Mouse (Mus musculus) neural tube, embryonic 14.5 days (tissue): Measurements from ENCODE around the gene Sncg. TPM values are rescaled to one million over a fixed set of nuclear protein-coding genes. Genes with fewer than 3 reads are reported as not detected.
A peak's percentile ranks its signal among the peaks of the same experiment; 100 is the strongest.

Experiments
- ATAC-seq: fragments of 200-750 bp; cut with Nextera tagmentation; 2 replicates; pipeline ENCODE4 v1.8.0; 2017; ENCODE audit warnings: low read depth, mild to moderate bottlenecking, moderate TSS enrichment, moderate library complexity
- H3K27ac ChIP-seq: fragments of 300-500 bp; sonication (generic); 2 replicates; pipeline ENCODE4 v1.5.1; 2014; ENCODE audit warnings: low read depth, mild to moderate bottlenecking, control low read depth, low read length, moderate library complexity, mixed read lengths
- H3K27me3 ChIP-seq: fragments of 300-500 bp; sonication (generic); 2 replicates; pipeline ENCODE4 v1.6.1; 2014; ENCODE audit warnings: low read length; ENCODE audit not compliant: control insufficient read depth, insufficient read depth
- H3K36me3 ChIP-seq: fragments of 300-500 bp; sonication (generic); 2 replicates; pipeline ENCODE4 v1.6.1; 2014; ENCODE audit warnings: low read length, mixed read lengths; ENCODE audit not compliant: control insufficient read depth, insufficient read depth
- H3K4me1 ChIP-seq: fragments of 300-500 bp; sonication (generic); 2 replicates; pipeline ENCODE4 v1.6.1; 2014; ENCODE audit warnings: low read length; ENCODE audit not compliant: control insufficient read depth, insufficient read depth
- H3K4me2 ChIP-seq: fragments of 300-500 bp; sonication (generic); 2 replicates; pipeline ENCODE4 v1.6.1; 2014; ENCODE audit warnings: mild to moderate bottlenecking, low read depth, low read length, control low read depth
- H3K4me3 ChIP-seq: fragments of 300-500 bp; sonication (generic); 2 replicates; pipeline ENCODE4 v1.5.1; 2014; ENCODE audit warnings: low read depth, low read length, control low read depth, mixed read lengths
- H3K9ac ChIP-seq: fragments of 300-500 bp; sonication (generic); replicated peaks from 2 replicates; pipeline ENCODE4 v1.6.1; 2014; ENCODE audit warnings: low read depth, mild to moderate bottlenecking, control low read depth, low read length, mixed read lengths
- H3K9me3 ChIP-seq: fragments of 300-500 bp; sonication (generic); 2 replicates; pipeline ENCODE4 v1.6.1; 2016; ENCODE audit warnings: low read length; ENCODE audit not compliant: control insufficient read depth
- WGBS: fragments of 180-500 bp; shearing (Covaris S2); extraction: QIAGEN DNeasy Blood & Tissue Kit; methylation state at CpG from one replicate; pipeline ENCODE4 v1.1.7; 2014; 5-methylcytosine and 5-hydroxymethylcytosine counted together
- polyA plus RNA-seq: library from polyadenylated mRNA; unstranded; fragments of >200 nt; fragmentation: Nextera tagmentation; extraction: Ambion mirVana; gene quantifications from 2 replicates; pipeline ENCODE4 v1.2.1, GENCODE M21; 2014

The Sncg gene
- polyA plus RNA-seq, 1 experiment from 2014 or later = 279 TPM

DNA sequence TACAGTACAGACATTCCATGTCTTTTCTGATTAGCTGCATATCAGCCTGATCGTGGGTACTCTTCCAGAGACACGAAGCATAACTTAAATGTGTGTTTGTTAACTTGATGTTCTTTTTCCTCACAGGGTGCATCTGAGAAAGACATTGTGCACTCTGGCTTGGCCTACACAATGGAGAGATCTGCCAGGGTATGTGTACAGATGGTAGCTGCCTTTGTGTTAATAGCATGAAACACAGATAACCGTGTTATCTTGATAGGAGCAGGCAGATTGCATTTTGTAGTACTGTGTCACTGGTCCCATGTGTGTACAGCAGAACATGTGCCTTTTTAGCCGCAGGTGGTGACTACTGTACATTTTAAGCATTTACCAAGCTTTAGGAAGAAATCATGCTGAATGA, 32.6 kb downstream of the Sncg start:
- Histone ChIP-seq H3K9ac (no peak overlapping the region), H3K4me3 (no peak overlapping the region), H3K27ac (no peak overlapping the region), H3K4me1 (no peaks in the 10 kb centered on the region), H3K9me3 (no peaks in the 10 kb centered on the region), H3K36me3 (peaks cover 38% of the 10 kb centered on the region), H3K4me2 (no peak overlapping the region), H3K27me3 (no peaks in the 10 kb centered on the region)
- ATAC-seq = no peak
- 87% methylated on average over 4 of the region's 4 CpGs for WGBS

DNA sequence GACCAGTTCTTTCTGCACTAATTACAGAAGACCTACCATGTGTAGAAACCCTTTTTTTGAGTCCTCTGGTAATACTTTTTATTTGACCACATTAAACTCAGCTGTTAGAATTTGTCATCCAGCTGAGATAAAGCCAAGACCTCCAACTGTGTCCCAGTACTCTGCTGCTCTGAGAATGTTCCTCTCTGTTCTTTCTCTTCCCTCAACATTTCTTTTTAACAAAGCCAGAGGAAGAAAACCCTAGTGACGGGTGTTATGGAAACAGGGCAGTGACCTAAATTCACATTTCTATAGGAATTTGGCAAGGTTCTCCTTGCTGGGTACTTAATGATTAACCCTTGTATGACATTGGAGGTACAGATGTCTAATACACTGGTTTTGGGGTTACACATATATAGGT, 35.1 kb downstream of the Sncg start:
- no peak overlapping the region for H3K4me3 ChIP-seq
- no peaks in the 10 kb centered on the region for H3K27me3 ChIP-seq
- peaks cover 59% of the 10 kb centered on the region for H3K36me3 ChIP-seq
- H3K9me3 ChIP-seq = no peaks in the 10 kb centered on the region
- no peaks in the 10 kb centered on the region for H3K4me1 ChIP-seq
- WGBS = 40% methylated on average over 1 of the region's 1 CpGs
- H3K9ac ChIP-seq = no peak overlapping the region
- no peak overlapping the region for H3K27ac ChIP-seq
- no peak overlapping the region for H3K4me2 ChIP-seq
- ATAC-seq = no peak

DNA sequence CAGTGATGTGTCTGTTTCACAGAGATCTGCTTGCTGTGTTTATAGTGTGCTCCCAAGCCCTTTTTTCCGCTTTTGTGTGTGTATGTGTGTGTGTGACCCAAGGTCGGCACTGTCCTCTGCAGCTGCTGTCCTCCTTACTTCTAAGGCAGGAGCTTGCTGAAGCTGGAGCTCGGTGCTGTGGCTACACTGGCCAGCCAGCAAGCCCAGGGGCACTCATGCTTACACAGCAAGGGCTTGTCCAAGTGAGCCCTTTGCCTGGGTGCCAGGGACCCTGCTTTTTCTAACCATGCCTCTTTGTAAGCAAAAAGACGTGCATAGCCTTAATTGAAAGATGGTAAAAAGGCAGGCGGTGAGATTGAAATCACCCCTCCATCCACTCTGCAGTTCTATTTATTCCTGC, 42.1 kb downstream of the Sncg start:
- no peaks in the 10 kb centered on the region for H3K27me3 ChIP-seq
- H3K9ac ChIP-seq = no peak overlapping the region
- no peak overlapping the region for H3K4me3 ChIP-seq
- peak overlapping the region; percentile 56 for H3K27ac ChIP-seq
- ATAC-seq = peak; percentile 68
- H3K9me3 ChIP-seq = no peaks in the 10 kb centered on the region
- 84% methylated on average over 5 of the region's 5 CpGs for WGBS
- no peak overlapping the region for H3K4me2 ChIP-seq
- H3K36me3 ChIP-seq = peaks cover 34% of the 10 kb centered on the region
- H3K4me1 ChIP-seq = no peaks in the 10 kb centered on the region

DNA sequence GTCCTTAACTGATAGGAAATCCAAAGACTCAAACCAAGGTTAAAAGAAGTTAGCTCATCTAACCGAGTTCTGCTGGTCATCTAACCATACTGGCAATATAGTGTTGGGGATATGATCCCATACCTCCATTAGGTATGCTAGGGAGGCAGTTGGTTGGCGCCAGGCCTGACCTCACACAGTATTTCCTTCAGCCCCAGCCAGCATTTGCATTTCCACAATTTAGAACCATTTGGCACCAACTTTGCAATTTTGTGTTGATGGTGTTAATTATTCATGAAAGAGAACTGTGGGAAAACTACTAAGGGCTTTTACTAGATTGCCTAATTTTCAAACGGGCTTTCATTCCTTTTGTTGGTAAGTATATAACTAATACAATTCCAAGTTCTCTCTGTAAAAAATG, 42.7 kb downstream of the Sncg start:
- Histone ChIP-seq H3K9ac (no peak overlapping the region), H3K9me3 (no peaks in the 10 kb centered on the region), H3K4me1 (no peaks in the 10 kb centered on the region), H3K27me3 (no peaks in the 10 kb centered on the region), H3K4me2 (no peak overlapping the region), H3K36me3 (peaks cover 34% of the 10 kb centered on the region), H3K4me3 (no peak overlapping the region), H3K27ac (no peak overlapping the region; the same call in 1 of the 2 replicates)
- peak; percentile 53; the same call in 1 of the 2 replicates for ATAC-seq
- WGBS = 79% methylated on average over 3 of the region's 3 CpGs

DNA sequence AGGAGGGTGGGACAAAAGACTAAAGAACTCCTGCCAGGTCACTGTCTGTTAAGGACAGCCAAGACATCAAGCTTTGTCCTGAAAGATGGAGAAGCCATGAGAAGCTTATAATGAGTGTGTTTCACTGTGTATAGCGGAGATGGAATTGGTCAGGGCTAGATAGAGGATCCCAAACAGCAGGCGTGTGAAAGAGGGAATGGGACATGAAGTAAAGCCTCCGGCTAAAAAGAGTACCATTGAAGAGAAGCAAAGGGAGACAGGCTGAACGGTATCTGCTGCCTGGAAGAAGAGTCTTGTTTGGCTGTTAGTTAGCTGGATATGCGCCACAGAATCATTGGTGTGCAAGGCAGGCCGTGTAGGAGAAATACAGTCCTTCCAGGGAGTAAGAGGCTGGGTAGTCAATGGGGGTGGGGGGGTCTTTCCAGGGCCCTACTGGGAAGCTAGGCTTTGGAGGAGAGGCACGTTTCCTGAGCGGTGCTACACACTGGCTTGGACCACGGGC, 43.9 kb downstream of the Sncg start:
- peak; percentile 87 for ATAC-seq
- Histone ChIP-seq H3K27ac (no peak overlapping the region), H3K4me3 (no peak overlapping the region), H3K9me3 (no peaks in the 10 kb centered on the region), H3K36me3 (peaks cover 29% of the 10 kb centered on the region), H3K27me3 (no peaks in the 10 kb centered on the region), H3K4me2 (no peak overlapping the region), H3K4me1 (no peaks in the 10 kb centered on the region), H3K9ac (no peak overlapping the region)
- WGBS = 81% methylated on average over 9 of the region's 9 CpGs

DNA sequence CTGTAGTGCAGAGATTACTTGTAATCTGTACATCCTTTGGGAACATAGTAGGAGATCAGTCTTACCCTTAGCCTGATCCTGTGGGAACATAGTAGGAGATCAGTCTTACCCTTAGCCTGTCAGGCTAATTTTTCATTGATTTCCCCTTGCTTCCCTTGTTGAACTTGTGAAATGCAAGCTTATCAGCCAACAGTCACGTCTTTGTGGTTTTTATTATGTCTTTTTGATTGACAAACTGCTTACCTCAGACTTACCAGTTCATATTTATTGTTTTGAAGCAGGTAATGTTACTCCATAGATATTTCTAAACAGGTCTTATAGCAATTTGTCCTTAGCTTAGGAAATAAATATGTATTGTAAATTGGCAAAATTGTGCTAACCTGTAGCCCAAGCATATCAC, 47.0 kb downstream of the Sncg start:
- Histone ChIP-seq H3K4me1 (no peaks in the 10 kb centered on the region), H3K27me3 (no peaks in the 10 kb centered on the region), H3K9ac (no peak overlapping the region), H3K9me3 (no peaks in the 10 kb centered on the region), H3K4me3 (no peak overlapping the region), H3K27ac (no peak overlapping the region), H3K4me2 (no peak overlapping the region), H3K36me3 (peaks cover 32% of the 10 kb centered on the region)
- ATAC-seq = no peak
- WGBS = 93% methylated on average over 1 of the region's 1 CpGs

DNA sequence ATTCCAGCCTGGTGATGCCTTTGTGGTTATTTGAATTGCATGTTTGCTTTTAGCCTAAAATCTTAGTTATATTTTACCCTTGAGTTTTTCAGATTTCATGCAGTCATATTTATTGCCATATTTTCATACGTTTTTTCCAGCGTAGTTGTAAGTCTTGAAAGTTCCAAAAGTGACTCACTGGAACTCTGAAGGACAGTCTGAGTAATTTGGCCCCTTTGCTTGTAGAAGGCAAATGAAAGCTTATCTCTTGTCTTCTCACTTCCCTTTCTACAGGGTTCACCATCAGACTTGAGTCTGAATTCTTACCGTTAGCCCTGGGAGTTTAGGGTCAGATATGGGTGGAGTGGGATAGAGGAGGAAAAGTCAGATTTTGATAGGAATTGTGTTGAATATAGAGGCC, 48.0 kb downstream of the Sncg start:
- ATAC-seq = no peak
- Histone ChIP-seq H3K27me3 (no peaks in the 10 kb centered on the region), H3K9ac (no peak overlapping the region), H3K4me3 (no peak overlapping the region), H3K4me1 (no peaks in the 10 kb centered on the region), H3K4me2 (no peak overlapping the region), H3K9me3 (no peaks in the 10 kb centered on the region), H3K36me3 (peaks cover 32% of the 10 kb centered on the region), H3K27ac (no peak overlapping the region)
- WGBS = 95% methylated on average over 3 of the region's 3 CpGs

DNA sequence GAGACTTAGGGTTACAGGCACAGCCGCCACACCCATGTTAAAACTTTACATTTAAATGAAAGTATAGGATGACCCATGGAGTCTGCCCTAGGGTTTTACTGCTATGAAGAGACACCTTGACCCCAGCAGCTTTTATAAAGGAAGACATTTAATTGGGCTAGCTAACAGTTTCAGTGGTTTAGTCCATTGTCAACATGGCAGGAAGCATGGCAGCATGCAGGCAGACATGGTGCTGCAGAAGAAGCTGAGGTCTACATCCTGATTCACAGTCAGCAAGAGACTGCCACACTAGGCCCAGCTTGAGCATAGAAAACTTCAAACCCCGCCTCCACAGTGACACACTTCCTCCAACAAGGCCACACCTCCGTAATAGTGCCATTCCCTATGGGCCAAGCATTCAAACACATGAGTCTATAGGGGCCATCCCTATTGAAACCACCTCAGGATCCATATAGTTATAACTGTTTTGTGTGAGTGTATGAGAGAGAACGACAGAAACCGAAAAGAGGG, 51.0 kb downstream of the Sncg start:
- Histone ChIP-seq H3K27ac (no peak overlapping the region), H3K4me1 (no peaks in the 10 kb centered on the region), H3K9ac (no peak overlapping the region), H3K27me3 (no peaks in the 10 kb centered on the region), H3K9me3 (no peaks in the 10 kb centered on the region), H3K4me2 (no peak overlapping the region), H3K4me3 (no peak overlapping the region), H3K36me3 (peaks cover 30% of the 10 kb centered on the region)
- WGBS = 98% methylated on average over 5 of the region's 5 CpGs
- ATAC-seq = no peak
